Mouse (Mus musculus): Measurements from ENCODE around the gene Nat8f3.
"Not testable (repeated sequence)": the region's sequence is repeated elsewhere in the genome, so short reads cannot be mapped to it uniquely, and the experiment has no call there.

Gene Nat8f3

GRCm38 (mm10) chr6:85765532-85765931 is at the start of gene Nat8f3:
Nat8f3 (minus strand) TSS chr6:85765754.
- DNase-seq (ENCODE audit: low spot score): peak; percentile 6

- DNase-seq (ENCODE audit: low spot score): no peak
These were observed 47.8 kb upstream of the Nat8f3 start for GRCm38 (mm10) chr6:85813339-85813738.

GRCm38 (mm10) chr6:85810942-85811537 is 45.5 kb upstream of the Nat8f3 start:
- not testable (repeated sequence) for DNase-seq (ENCODE audit: low spot score)

- DNase-seq (ENCODE audit: low spot score): not testable (repeated sequence)
These were observed 45.0 kb upstream of the Nat8f3 start for GRCm38 (mm10) chr6:85810514-85810913.

GRCm38 (mm10) chr6:85809784-85810183 is 44.2 kb upstream of the Nat8f3 start:
- DNase-seq (ENCODE audit: low spot score): not testable (repeated sequence)

GRCm38 (mm10) chr6:85803180-85803579 is 37.6 kb upstream of the Nat8f3 start:
- not testable (repeated sequence) for DNase-seq (ENCODE audit: low spot score)

- not testable (repeated sequence) for DNase-seq (ENCODE audit: low spot score)
These were observed 2.2 kb downstream of the Nat8f3 start for GRCm38 (mm10) chr6:85763127-85764070.

- not testable (repeated sequence) for DNase-seq (ENCODE audit: low spot score)
These were observed 2.9 kb downstream of the Nat8f3 start for GRCm38 (mm10) chr6:85762678-85763077.

- DNase-seq (ENCODE audit: low spot score): not testable (repeated sequence)
These were observed 9.8 kb downstream of the Nat8f3 start for GRCm38 (mm10) chr6:85755705-85756249.

- DNase-seq (ENCODE audit: low spot score): not testable (repeated sequence)
These were observed 52.4 kb downstream of the Nat8f3 start, which contains the start of gene Nat8f7 for GRCm38 (mm10) chr6:85713105-85713504. Nat8f7 (minus strand) TSS chr6:85713205.

GRCm38 (mm10) chr6:85709607-85710006 is 55.9 kb downstream of the Nat8f3 start:
- DNase-seq (ENCODE audit: low spot score): not testable (repeated sequence)

- not testable (repeated sequence) for DNase-seq (ENCODE audit: low spot score)
These were observed 56.3 kb downstream of the Nat8f3 start for GRCm38 (mm10) chr6:85709206-85709605.

GRCm38 (mm10) chr6:85701943-85702342 is 63.6 kb downstream of the Nat8f3 start:
- DNase-seq (ENCODE audit: low spot score): peak; percentile 11

Measured in urinary bladder, postnatal 25 days (tissue).